Mouse (Mus musculus) adrenal gland, postnatal 25 days (tissue): Measurements from ENCODE around the gene Faim2. TPM values are rescaled to one million over a fixed set of nuclear protein-coding genes. Genes with fewer than 3 reads are reported as not detected.

Experiments used
- DNase-seq: peaks from one replicate; pipeline ENCODE4 v3.0.0; 2021; ENCODE audit warnings: mixed read lengths
- long read RNA-seq: library from polyadenylated mRNA; stranded (forward); transcript quantifications from one replicate; pipeline ENCODE4 v2.0.0, GENCODE M21; 2021
- total RNA-seq: library from RNA; stranded (reverse); gene quantifications from 2 replicates; pipeline ENCODE4 v1.2.3, GENCODE M21; 2021

The Faim2 gene
- 24.3 TPM in 2 replicates for total RNA-seq
- long read RNA-seq, full-length matches to known transcripts, result 11 of 18 reads
- long read RNA-seq, partial matches to known transcripts, result 2 of 18 reads
- long read RNA-seq, other reads (novel, unspliced or antisense), result 5 of 18 reads

GRCm38 (mm10) chr15:99527629-99528353 is at the start of gene Faim2:
TSS of gene Faim2 (minus strand) at chr15:99528165.
- peak; percentile 14 for DNase-seq

DNA sequence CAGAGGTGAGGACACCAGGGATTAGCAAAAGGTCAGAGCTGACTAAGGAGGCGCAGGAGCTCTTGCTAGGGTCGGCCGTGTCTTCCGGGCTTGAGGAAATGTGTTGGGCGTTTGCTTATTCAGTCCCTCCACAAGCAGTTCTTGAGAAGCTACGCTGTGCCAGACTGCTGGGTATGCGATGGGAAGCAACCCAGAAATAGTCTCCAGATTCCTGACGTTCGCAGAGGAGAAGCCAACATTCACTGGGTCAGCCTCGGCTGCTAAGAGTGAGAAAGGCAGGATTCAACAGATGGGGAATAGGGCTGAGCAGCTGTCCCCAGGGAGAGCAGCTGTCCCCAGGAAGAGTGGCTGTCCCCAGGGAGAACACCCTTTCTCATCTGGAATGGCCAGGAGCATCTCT is 41.2 kb upstream of the Faim2 start:
- DNase-seq, result no peak

DNA sequence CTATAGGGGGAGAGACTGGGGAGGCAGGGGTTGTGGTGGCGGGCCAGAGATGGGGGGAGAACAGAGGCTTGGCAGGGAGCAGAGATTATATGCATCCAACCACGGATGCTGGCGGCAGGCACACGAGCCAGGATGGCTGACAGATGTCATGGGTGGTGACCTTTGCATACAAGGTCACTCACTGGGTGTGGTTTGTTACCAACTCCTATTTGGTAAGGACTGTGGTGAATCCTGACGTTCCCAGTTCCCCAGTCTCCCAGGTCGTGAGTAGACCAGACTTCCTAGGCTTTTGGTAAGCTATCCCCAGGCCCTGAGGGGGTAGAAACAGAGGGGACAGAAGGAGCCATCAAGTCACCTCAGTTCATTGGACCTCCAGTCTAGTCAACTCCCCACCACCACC is 40.7 kb upstream of the Faim2 start:
- no peak for DNase-seq

DNA sequence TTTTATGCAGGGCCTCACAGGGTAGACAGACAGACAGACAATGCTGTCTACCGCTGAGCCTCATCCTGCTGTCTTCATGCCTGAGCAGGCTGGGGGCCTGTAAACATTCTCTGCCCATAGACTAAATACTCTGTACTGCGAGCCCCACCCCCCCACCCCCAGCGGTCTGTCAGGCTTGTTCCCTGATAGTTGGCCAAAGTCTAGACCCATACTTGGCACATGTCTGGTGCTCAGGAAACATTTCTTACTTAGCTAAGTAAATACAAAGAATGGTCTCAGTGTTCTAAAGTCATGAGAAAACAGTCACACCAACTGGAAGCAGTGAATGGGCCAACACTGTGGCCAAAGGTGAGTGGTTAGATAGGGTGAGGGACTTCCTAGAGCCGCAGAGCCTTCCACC is 39.4 kb upstream of the Faim2 start:
- DNase-seq, result no peak

- DNase-seq, result no peak
Observed at GRCm38 (mm10) chr15:99560246-99560645, 32.3 kb upstream of the Faim2 start.

DNA sequence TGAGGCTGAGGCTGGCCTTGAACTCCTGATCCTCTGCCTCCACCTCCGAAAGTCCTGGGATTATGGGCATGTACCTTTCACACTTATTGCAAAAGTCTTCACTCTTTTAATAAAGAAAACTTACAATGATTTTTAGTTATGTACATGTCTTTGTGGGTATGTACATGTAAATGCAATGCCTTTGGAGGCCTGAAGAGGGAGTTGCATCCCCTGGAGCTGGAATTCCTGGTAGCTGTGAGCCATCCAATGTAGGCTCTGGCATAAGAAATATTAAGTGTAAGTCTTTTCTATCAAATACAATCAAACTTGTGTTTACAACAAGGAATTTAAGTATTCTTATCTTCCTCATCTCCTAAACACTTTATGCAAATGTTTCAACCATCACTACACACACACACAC is 31.0 kb upstream of the Faim2 start:
- no peak for DNase-seq

GRCm38 (mm10) chr15:99553767-99554166 is 25.8 kb upstream of the Faim2 start:
- DNase-seq, result no peak

DNA sequence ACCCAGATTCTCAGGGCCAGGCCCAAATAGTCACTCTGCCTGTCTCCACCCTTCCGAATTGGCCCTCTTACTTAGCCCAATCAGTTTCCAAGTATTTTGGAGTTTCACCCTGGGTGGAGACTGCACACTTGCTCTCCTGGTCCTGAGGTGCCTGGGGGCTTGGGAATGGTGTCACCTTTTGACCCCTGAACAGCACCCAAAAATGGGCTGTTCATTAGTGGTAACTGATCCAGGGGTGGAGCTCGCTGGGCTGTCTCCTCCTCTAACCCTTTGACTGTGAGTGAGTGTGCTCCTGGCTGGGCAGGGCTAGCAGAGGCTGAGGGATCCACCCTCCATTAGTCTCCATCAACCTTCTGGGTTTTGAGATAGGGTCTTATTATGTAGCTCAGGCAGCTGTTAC is 21.9 kb upstream of the Faim2 start:
- no peak for DNase-seq

DNA sequence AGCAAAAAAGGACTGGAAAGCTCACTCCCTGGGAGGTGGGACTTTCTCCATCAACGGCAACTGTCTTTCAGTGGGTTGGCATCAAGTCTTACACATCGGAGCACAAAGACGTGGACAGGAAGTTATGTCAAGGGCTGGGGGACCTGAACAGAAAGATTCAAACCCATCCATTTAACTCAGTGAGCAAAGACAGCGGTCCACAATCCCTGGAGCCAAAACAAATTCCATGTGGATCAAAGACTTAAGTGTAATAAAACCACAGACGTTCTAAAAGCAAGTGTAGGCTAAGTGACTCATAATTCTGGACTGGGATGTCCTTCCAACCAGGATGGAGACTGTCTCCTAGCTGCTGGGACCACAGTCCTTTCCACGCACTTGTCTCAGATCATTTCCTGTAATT is 19.8 kb upstream of the Faim2 start:
- no peak for DNase-seq

DNA sequence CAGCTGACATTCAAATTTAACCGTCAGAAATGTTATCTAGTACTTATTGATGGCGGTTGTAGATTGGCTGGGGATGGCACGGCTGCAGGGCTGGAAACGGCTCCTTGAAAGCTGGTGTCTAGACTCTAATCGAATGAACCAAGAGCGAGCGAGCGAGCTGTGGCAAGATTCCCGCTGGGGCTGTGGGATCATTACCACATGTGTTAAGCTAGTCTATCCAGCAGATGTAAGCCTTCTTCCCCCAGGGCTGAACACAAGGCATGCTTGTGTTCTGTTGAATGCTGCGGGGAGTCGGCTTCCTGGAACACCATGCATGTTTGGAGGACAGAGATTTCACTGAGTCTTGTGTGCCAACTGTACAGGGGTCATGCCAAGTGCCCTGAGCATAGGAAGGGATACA is 18.6 kb upstream of the Faim2 start:
- DNase-seq, result no peak

DNA sequence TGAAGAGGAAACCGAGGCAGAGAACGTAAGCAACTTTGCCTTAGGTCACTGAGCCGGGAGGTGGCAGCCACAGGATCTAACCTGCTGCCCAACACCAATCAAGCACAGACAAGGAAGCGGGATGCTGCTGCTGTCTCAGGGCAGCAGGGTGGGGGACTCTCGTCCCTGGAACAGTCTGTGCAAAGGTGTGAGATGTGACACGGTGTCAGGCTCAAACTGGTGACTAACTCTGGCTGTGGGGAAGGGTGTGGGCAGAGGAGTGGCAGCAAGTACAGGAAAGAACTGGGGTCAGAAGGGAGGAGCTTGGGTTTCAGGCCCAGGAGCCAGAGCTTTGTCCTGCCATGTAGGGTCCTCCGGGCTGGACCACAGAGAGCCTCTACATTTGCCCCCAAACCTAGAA is 16.1 kb upstream of the Faim2 start:
- DNase-seq, result no peak

- DNase-seq, result no peak
Observed at GRCm38 (mm10) chr15:99539891-99540290, 11.9 kb upstream of the Faim2 start.

- DNase-seq, result no peak
Observed at GRCm38 (mm10) chr15:99536889-99537862, 9.2 kb upstream of the Faim2 start.

DNA sequence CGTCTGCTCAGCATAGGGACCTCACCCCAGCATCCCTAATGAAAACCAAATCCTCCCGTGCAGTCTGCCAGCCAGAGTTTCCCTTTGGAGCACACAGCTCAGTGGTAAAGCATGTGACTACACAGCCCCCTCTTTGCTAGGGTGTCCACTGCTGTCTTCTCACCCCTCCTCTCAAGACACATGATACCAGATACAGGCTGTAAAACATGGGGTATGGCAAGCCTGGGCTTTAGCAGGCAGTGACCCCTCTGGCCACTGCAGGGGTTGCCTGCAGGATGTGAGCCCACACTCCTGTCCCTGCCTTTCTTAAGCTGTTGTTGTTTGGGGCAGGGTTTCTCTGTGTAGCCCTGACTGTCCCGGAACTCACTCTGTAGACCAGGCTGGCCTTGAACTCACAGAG is 4.1 kb upstream of the Faim2 start:
- DNase-seq, result no peak

DNA sequence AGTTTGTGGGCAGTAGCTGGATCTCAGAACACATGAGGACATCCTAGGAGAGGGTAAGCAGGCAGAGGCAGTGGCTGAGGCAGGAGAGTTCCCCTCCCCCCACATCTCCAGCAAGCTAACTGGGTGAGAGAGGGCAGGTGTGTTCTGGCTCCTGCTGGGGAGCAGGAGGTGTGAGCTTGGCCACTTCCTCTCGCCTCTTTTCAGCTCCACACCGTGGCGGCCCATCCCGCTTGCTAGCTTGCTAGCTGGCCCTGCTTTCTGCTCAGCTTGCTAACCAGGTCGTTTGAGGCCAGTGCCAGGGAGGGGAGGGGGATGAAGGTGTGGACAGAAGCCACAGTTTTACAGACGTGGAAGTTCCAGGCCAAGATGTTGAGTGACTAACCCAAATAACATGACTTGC is 3.2 kb upstream of the Faim2 start:
- no peak for DNase-seq

- DNase-seq, result no peak
Observed at GRCm38 (mm10) chr15:99526681-99527080, 1.3 kb downstream of the Faim2 start.

- DNase-seq, result no peak
Observed at GRCm38 (mm10) chr15:99520306-99520705, 7.7 kb downstream of the Faim2 start.

DNA sequence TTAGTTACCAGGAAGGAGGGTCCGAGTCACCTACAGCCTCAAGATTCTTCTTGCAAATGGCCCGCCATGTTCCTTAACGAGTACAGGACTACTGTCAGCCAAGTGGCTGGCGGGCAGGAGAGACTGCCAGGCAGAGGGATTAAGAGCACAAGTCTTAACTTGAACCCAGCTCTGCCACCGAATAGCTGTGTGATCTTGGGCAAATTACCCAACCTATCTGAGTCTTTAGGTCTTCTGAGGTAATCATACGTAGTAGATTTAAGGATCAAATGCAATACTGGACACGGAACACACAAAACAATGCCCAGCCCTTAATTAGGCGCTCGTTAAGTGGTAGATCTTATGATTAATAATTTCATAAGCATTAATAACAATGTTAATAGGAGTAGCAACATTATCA is 8.3 kb downstream of the Faim2 start:
- DNase-seq, result no peak

GRCm38 (mm10) chr15:99517715-99518114 is 10.2 kb downstream of the Faim2 start:
- DNase-seq, result no peak

GRCm38 (mm10) chr15:99516715-99517114 is 11.2 kb downstream of the Faim2 start:
- DNase-seq, result no peak

DNA sequence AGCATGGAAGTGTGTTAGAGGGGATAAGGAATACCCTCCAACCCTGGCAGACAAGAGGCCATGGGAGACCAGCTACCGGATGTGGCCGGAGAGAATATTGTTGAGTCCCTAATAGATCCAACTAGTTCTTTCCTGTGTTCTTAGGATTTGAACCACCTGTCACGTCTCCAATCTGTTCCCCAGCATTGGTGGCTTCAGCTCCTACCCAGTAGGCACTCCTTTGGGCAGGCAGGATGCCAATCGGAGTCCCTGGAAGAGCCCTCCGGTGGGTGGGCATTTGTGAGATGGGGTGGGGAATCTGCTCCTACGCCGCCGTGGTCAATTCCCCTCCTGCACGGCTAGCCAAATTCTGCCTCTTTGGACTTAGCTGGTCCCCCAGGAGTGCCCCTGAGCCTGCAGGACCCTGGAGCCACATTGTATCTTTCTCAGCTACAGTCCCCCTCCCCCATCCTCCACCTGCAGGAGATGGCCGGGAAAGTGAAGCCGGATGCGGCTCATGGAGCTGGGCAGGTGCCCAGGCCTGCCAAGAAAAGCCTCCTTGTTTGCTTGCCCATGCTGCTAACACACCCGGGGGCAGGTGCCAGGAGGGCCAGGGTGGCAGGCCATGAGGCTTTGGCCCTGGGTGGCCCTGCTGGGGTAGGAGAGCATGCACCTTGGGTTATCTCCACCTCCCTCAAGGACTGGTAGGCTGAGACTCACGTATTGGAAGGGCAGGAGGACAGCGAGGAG is 16.0 kb downstream of the Faim2 start:
- DNase-seq, result no peak

GRCm38 (mm10) chr15:99510621-99511020 is 17.3 kb downstream of the Faim2 start:
- DNase-seq, result no peak

GRCm38 (mm10) chr15:99509840-99510239 is 18.1 kb downstream of the Faim2 start:
- DNase-seq, result no peak
